11 mouse cellular contexts compared by ENCODE assay signal in genomic region chr6:103275476-103275875, GRCm38 (mm10).
A peak's percentile ranks its signal among the peaks of the same experiment; 100 is the strongest.
DNase-seq lines count a peak whose midpoint lies in the region; ATAC-seq and TF ChIP-seq lines count a peak whose summit lies in the region.
"Had no signal": no experiment of that assay in that cellular context is flagged by ENCODE, and none has a peak within 500 bp of the region (broad histone marks: within the 10 kb centered on the region; RNA-seq: fewer than 3 reads in every experiment).

No protein-coding gene starts in this region.

- no peaks in the 10 kb centered on the region for H3K4me1 ChIP-seq in embryonic facial prominence, embryonic 11.5 days (ENCODE audit: control insufficient read depth, insufficient read depth, low read length)
- H3K4me1 ChIP-seq in embryonic facial prominence, embryonic 10.5 days: no peaks in the 10 kb centered on the region
- no peaks in the 10 kb centered on the region for H3K4me1 ChIP-seq in limb, embryonic 14.5 days (ENCODE audit: control insufficient read depth, insufficient read depth, low read length)
- H3K4me1 ChIP-seq in limb, embryonic 10.5 days: no peaks in the 10 kb centered on the region
- H3K4me1 ChIP-seq: embryonic facial prominence, embryonic 12.5 days; liver, embryonic 13.5 days; neural tube, embryonic 15.5 days had no signal

- no peak overlapping the region for H3K4me2 ChIP-seq in embryonic facial prominence, embryonic 11.5 days (ENCODE audit: low read depth, low read length)
- H3K4me2 ChIP-seq in limb, embryonic 14.5 days (replicated peaks; ENCODE audit: low read depth, low read length, severe bottlenecking): no peak overlapping the region
- H3K4me2 ChIP-seq: embryonic facial prominence, embryonic 12.5 days; liver, embryonic 13.5 days; neural tube, embryonic 15.5 days had no signal

- no peak overlapping the region for H3K4me3 ChIP-seq in embryonic facial prominence, embryonic 11.5 days (ENCODE audit: low read depth, low read length)
- no peak overlapping the region for H3K4me3 ChIP-seq in embryonic facial prominence, embryonic 10.5 days
- no peak overlapping the region for H3K4me3 ChIP-seq in limb, embryonic 14.5 days (replicated peaks; ENCODE audit: low read length)
- no peak overlapping the region for H3K4me3 ChIP-seq in limb, embryonic 10.5 days
- H3K4me3 ChIP-seq: embryonic facial prominence, embryonic 12.5 days; liver, embryonic 13.5 days; neural tube, embryonic 15.5 days had no signal

- H3K9ac ChIP-seq in embryonic facial prominence, embryonic 11.5 days (replicated peaks; ENCODE audit: low read length): no peak overlapping the region
- H3K9ac ChIP-seq in limb, embryonic 14.5 days (ENCODE audit: low read depth, low read length, severe bottlenecking): no peak overlapping the region
- H3K9ac ChIP-seq: embryonic facial prominence, embryonic 12.5 days; liver, embryonic 13.5 days; neural tube, embryonic 15.5 days had no signal

- no peaks in the 10 kb centered on the region for H3K27me3 ChIP-seq in embryonic facial prominence, embryonic 11.5 days (ENCODE audit: control insufficient read depth, insufficient read depth, low read length)
- H3K27me3 ChIP-seq in embryonic facial prominence, embryonic 10.5 days (replicated peaks; ENCODE audit: low read depth, poor library complexity, severe bottlenecking): no peaks in the 10 kb centered on the region
- no peaks in the 10 kb centered on the region for H3K27me3 ChIP-seq in limb, embryonic 14.5 days (ENCODE audit: control insufficient read depth, insufficient read depth, low read length)
- H3K27me3 ChIP-seq in limb, embryonic 10.5 days (ENCODE audit: low read depth, poor library complexity, severe bottlenecking): no peaks in the 10 kb centered on the region
- H3K27me3 ChIP-seq: embryonic facial prominence, embryonic 12.5 days; liver, embryonic 13.5 days; neural tube, embryonic 15.5 days had no signal

- TF ChIP-seq CTCF in brain, embryonic 14.5 days (IDR thresholded peaks at IDR 0.05; ENCODE audit: borderline replicate concordance, extremely low read depth, insufficient read depth, insufficient read length): peak; percentile 25; the same call in 1 of the 2 replicates

- ATAC-seq in embryonic facial prominence, embryonic 11.5 days (replicated peaks; ENCODE audit: insufficient number of reproducible peaks, low FRiP score, low TSS enrichment, low read depth): no peak
- ATAC-seq in limb, embryonic 14.5 days (ENCODE audit: low FRiP score, low read depth): no peak

- no peaks in the 10 kb centered on the region for H3K9me3 ChIP-seq in embryonic facial prominence, embryonic 11.5 days (replicated peaks; ENCODE audit: control insufficient read depth, low read length)
- no peaks in the 10 kb centered on the region for H3K9me3 ChIP-seq in embryonic facial prominence, embryonic 10.5 days
- H3K9me3 ChIP-seq in limb, embryonic 14.5 days (ENCODE audit: control insufficient read depth, low read length): no peaks in the 10 kb centered on the region
- no peaks in the 10 kb centered on the region for H3K9me3 ChIP-seq in limb, embryonic 10.5 days (replicated peaks)
- H3K9me3 ChIP-seq: embryonic facial prominence, embryonic 12.5 days; liver, embryonic 13.5 days; neural tube, embryonic 15.5 days had no signal

- DNase-seq in embryonic facial prominence, embryonic 11.5 days (ENCODE audit: low spot score): peak; percentile 69
- no peak for DNase-seq in embryonic facial prominence, embryonic 10.5 days (ENCODE audit: low spot score)
- DNase-seq in limb, embryonic 14.5 days (ENCODE audit: low spot score): peak; percentile 9
- DNase-seq in limb, embryonic 10.5 days (ENCODE audit: low spot score): no peak
- DNase-seq in brain, embryonic 14.5 days (ENCODE audit: low read depth): peak; percentile 70
- peak; percentile 4 for DNase-seq in retina, adult 2 months (ENCODE audit: low read depth, low spot score)
- DNase-seq in thymus, adult 18-20 months: no peak
- no peak for DNase-seq in c-Kit-positive CD71-positive TER-119-positive erythroid progenitor cells, embryonic 14.5 days (ENCODE audit: low spot score)
- DNase-seq: liver, embryonic 13.5 days had no signal

- H3K36me3 ChIP-seq in embryonic facial prominence, embryonic 11.5 days (replicated peaks; ENCODE audit: control insufficient read depth, insufficient read depth, low read depth, low read length): no peaks in the 10 kb centered on the region
- no peaks in the 10 kb centered on the region for H3K36me3 ChIP-seq in embryonic facial prominence, embryonic 10.5 days (replicated peaks)
- H3K36me3 ChIP-seq in limb, embryonic 14.5 days (ENCODE audit: control insufficient read depth, insufficient read depth, low read length): no peaks in the 10 kb centered on the region
- H3K36me3 ChIP-seq in limb, embryonic 10.5 days: no peaks in the 10 kb centered on the region
- H3K36me3 ChIP-seq: embryonic facial prominence, embryonic 12.5 days; liver, embryonic 13.5 days; neural tube, embryonic 15.5 days had no signal

- WGBS in embryonic facial prominence, embryonic 11.5 days: 27% methylated on average over 2 of the region's 2 CpGs
- 31% methylated on average over 2 of the region's 2 CpGs for WGBS in embryonic facial prominence, embryonic 10.5 days
- 31% methylated on average over 2 of the region's 2 CpGs for WGBS in limb, embryonic 14.5 days
- WGBS in limb, embryonic 10.5 days: 23% methylated on average over 2 of the region's 2 CpGs

- no peak overlapping the region for H3K27ac ChIP-seq in embryonic facial prominence, embryonic 11.5 days (replicated peaks; ENCODE audit: low read depth, low read length)
- H3K27ac ChIP-seq in embryonic facial prominence, embryonic 10.5 days (replicated peaks): no peak overlapping the region
- H3K27ac ChIP-seq in limb, embryonic 14.5 days (replicated peaks; ENCODE audit: low read depth, low read length): no peak overlapping the region
- no peak overlapping the region for H3K27ac ChIP-seq in limb, embryonic 10.5 days
- H3K27ac ChIP-seq: embryonic facial prominence, embryonic 12.5 days; liver, embryonic 13.5 days; neural tube, embryonic 15.5 days had no signal

- TF ChIP-seq POLR2A in limb, embryonic 14.5 days (IDR thresholded peaks at IDR 0.05; ENCODE audit: borderline replicate concordance, extremely low read depth, insufficient read depth, insufficient read length): no peak
- no peak for TF ChIP-seq POLR2A in brain, embryonic 14.5 days (IDR thresholded peaks at IDR 0.05; ENCODE audit: borderline replicate concordance, extremely low read depth, insufficient read depth, insufficient read length, poor library complexity, severe bottlenecking)

Comparison
In these comparisons a context has a peak if more than half of its experiments do, and no peak if none do; other contexts are left out.
1. DNase-seq: peak in embryonic facial prominence, embryonic 11.5 days (single experiment), limb, embryonic 14.5 days (single experiment), brain, embryonic 14.5 days (single experiment) and retina, adult 2 months (single experiment); none in embryonic facial prominence, embryonic 10.5 days (single experiment), limb, embryonic 10.5 days (single experiment), thymus, adult 18-20 months (0 of 2) and c-Kit-positive CD71-positive TER-119-positive erythroid progenitor cells, embryonic 14.5 days (single experiment).